Comparison of ENCODE assay signal across 8 mouse cellular contexts in the genomic region with DNA sequence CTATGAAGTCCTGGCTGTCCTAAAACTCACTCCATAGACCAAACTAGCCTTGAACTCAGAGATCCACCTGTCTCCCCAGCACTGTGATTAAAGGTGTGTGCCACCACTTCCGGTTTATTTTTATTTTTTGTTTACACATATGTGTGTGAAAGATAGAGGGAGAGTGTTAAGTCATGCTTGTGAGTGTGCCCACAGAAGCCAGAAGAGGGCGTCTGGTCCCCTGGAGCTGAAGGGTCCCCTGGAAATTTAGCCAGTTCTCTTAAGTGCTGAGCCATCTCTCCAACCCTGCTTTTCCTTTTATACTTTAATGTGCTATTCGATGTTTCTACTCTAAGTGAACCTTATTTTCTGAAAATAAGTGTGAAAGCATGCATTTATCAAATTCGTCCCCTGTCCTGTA. TPM values are rescaled to one million over a fixed set of nuclear protein-coding genes. Genes with fewer than 3 reads are reported as not detected.
DNase-seq lines count a peak whose midpoint lies in the region; ATAC-seq and TF ChIP-seq lines count a peak whose summit lies in the region.

No protein-coding gene starts in this region.

- no peak overlapping the region for H3K27ac ChIP-seq in gastrocnemius, adult 2 months
- no peak overlapping the region for H3K27ac ChIP-seq in embryonic facial prominence, embryonic 10.5 days (replicated peaks)
- H3K27ac ChIP-seq in kidney, embryonic 15.5 days = no peak overlapping the region
- H3K27ac ChIP-seq in forebrain, embryonic 12.5 days = no peak overlapping the region

- H3K9ac ChIP-seq in kidney, embryonic 15.5 days = no peak overlapping the region
- H3K9ac ChIP-seq in forebrain, embryonic 12.5 days = no peak overlapping the region

- peaks cover 3% of the 10 kb centered on the region; the same call in 1 of the 2 replicates for H3K27me3 ChIP-seq in embryonic facial prominence, embryonic 10.5 days (replicated peaks; ENCODE audit: low read depth, poor library complexity, severe bottlenecking)
- H3K27me3 ChIP-seq in kidney, embryonic 15.5 days = no peaks in the 10 kb centered on the region
- H3K27me3 ChIP-seq in forebrain, embryonic 12.5 days = no peaks in the 10 kb centered on the region

- no peaks in the 10 kb centered on the region for H3K9me3 ChIP-seq in embryonic facial prominence, embryonic 10.5 days
- H3K9me3 ChIP-seq in kidney, embryonic 15.5 days (replicated peaks) = no peaks in the 10 kb centered on the region
- no peaks in the 10 kb centered on the region for H3K9me3 ChIP-seq in forebrain, embryonic 12.5 days

- H3K4me3 ChIP-seq in gastrocnemius, adult 2 months = no peak overlapping the region
- H3K4me3 ChIP-seq in embryonic facial prominence, embryonic 10.5 days = no peak overlapping the region
- H3K4me3 ChIP-seq in kidney, embryonic 15.5 days (replicated peaks) = no peak overlapping the region
- no peak overlapping the region for H3K4me3 ChIP-seq in forebrain, embryonic 12.5 days (replicated peaks)

- intact Hi-C loops in gastrocnemius, adult 2 months (cut with DNase I) = loop anchor here (5.0 kb wide), 1 partner anchor 36 kb away; no protein-coding TSS in a partner anchor

- 23% methylated on average over 4 of the region's 4 CpGs for WGBS in embryonic facial prominence, embryonic 10.5 days
- WGBS in kidney, embryonic 15.5 days = 21% methylated on average over 4 of the region's 4 CpGs
- 26% methylated on average over 4 of the region's 4 CpGs for WGBS in forebrain, embryonic 12.5 days

- ATAC-seq in kidney, embryonic 15.5 days (replicated peaks; ENCODE audit: low FRiP score) = no peak
- no peak for ATAC-seq in forebrain, embryonic 12.5 days (ENCODE audit: low FRiP score)

- no peaks in the 10 kb centered on the region for H3K4me1 ChIP-seq in embryonic facial prominence, embryonic 10.5 days
- H3K4me1 ChIP-seq in kidney, embryonic 15.5 days = no peaks in the 10 kb centered on the region
- no peaks in the 10 kb centered on the region for H3K4me1 ChIP-seq in forebrain, embryonic 12.5 days

- peak; percentile 35 for DNase-seq in gastrocnemius, adult 2 months
- no peak for DNase-seq in gastrocnemius, postnatal 25 days
- peak; percentile 19 for DNase-seq in CD4-positive helper T cell, adult 2 months (ENCODE audit: low read depth, low spot score)
- DNase-seq in embryonic facial prominence, embryonic 10.5 days (ENCODE audit: low spot score) = peak; percentile 28
- DNase-seq in natural killer cell, adult 2 months (ENCODE audit: low spot score in 2 of 2) = peak; percentile 4 to 15
- no peak for DNase-seq in frontal cortex, postnatal 25 days (ENCODE audit: low spot score in 2 of 2)

- peak overlapping the region; percentile 14; the same call in 1 of the 2 replicates for H3K4me2 ChIP-seq in kidney, embryonic 15.5 days
- H3K4me2 ChIP-seq in forebrain, embryonic 12.5 days = no peak overlapping the region

- peak; percentile 65 for TF ChIP-seq CTCF in gastrocnemius, adult 2 months (IDR thresholded peaks at IDR 0.05)

- H3K36me3 ChIP-seq in embryonic facial prominence, embryonic 10.5 days (replicated peaks) = no peaks in the 10 kb centered on the region
- H3K36me3 ChIP-seq in kidney, embryonic 15.5 days = no peaks in the 10 kb centered on the region
- no peaks in the 10 kb centered on the region for H3K36me3 ChIP-seq in forebrain, embryonic 12.5 days (replicated peaks)

RNA-seq across cellular contexts. Expression of a gene that starts 25.3 kb away (rescaled TPM):
- total RNA-seq in gastrocnemius, adult 2 months (2021) = under 1 TPM in 1 of 2 experiments, not detected in 1; 0.08 TPM
- total RNA-seq in gastrocnemius, postnatal 25 days (2021) = not detected
- polyA plus RNA-seq in embryonic facial prominence, embryonic 10.5 days (2016; fragmentation: Nextera tagmentation; extraction: Ambion mirVana) = 10.7 and 10.8 TPM in 2 replicates
- polyA plus RNA-seq in kidney, embryonic 15.5 days (2015; fragmentation: Nextera tagmentation; extraction: Ambion mirVana) = 17.0 and 18.3 TPM in 2 replicates
- 5.9 and 6.0 TPM in 2 replicates for polyA plus RNA-seq in forebrain, embryonic 12.5 days (2016; fragmentation: Nextera tagmentation; extraction: Ambion mirVana)

RNA-seq across cellular contexts. Expression of a gene that starts 25.7 kb away (rescaled TPM):
- total RNA-seq in gastrocnemius, adult 2 months (2021) = 10 to 100 TPM; 14.9 to 18.4 TPM
- total RNA-seq in gastrocnemius, postnatal 25 days (2021) = 10 to 100 TPM; 13.3 to 13.4 TPM
- 18.5 and 20.3 TPM in 2 replicates for polyA plus RNA-seq in embryonic facial prominence, embryonic 10.5 days (2016; fragmentation: Nextera tagmentation; extraction: Ambion mirVana)
- 17.4 and 18.8 TPM in 2 replicates for polyA plus RNA-seq in kidney, embryonic 15.5 days (2015; fragmentation: Nextera tagmentation; extraction: Ambion mirVana)
- 27.6 and 28.8 TPM in 2 replicates for polyA plus RNA-seq in forebrain, embryonic 12.5 days (2016; fragmentation: Nextera tagmentation; extraction: Ambion mirVana)

Comparison
In these comparisons a context has a peak if more than half of its experiments do, and no peak if none do; other contexts are left out.
1. DNase-seq: peak in gastrocnemius, adult 2 months (single experiment), CD4-positive helper T cell, adult 2 months (single experiment), embryonic facial prominence, embryonic 10.5 days (single experiment) and natural killer cell, adult 2 months (2 of 2); none in gastrocnemius, postnatal 25 days (single experiment) and frontal cortex, postnatal 25 days (0 of 2).